Mouse (Mus musculus) adrenal gland, postnatal 10 days (tissue): ENCODE measurements around the gene Gm5155. TPM values are rescaled to one million over a fixed set of nuclear protein-coding genes. Genes with fewer than 3 reads are reported as not detected.
"Not testable (repeated sequence)": the region's sequence is repeated elsewhere in the genome, so short reads cannot be mapped to it uniquely, and the experiment has no call there.

Experiments used
- DNase-seq: peaks from one replicate; pipeline ENCODE4 v3.0.0; 2021; ENCODE audit warnings: mixed read lengths
- long read RNA-seq, 2 experiments: library from polyadenylated mRNA; stranded (forward); transcript quantifications; one replicate each; pipeline ENCODE4 v2.0.0; 2021
- total RNA-seq, 2 experiments: library from RNA; stranded (reverse); gene quantifications; 2 replicates each; pipeline ENCODE4 v1.2.3; 2021

Gene Gm5155
- total RNA-seq, result not detected
- long read RNA-seq, experiment 1, result 0 reads
- long read RNA-seq, experiment 2, result 0 reads

- DNase-seq, result no peak
Observed at GRCm38 (mm10) chr7:17871467-17871866, at the start of gene Gm5155. TSS of gene Gm5155 (plus strand) at chr7:17871767.

DNA sequence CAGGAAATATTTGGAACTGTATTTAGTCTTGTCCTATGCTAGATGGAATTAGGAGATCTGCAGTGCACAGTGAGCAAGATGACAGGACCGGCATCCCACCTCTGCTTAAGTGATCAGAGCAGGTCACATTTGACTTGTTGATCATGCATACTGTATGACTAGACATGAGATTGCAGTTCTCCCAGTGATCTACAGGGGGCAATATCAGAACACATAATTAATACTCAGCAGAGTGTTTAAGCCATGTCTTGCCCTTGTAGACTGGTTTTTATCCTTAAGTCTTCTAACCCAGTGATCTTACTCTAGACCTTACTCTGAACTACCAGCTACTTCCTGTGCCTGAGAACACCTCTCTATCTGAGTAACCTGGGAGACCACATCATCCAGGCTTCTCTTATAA, 791 bp upstream of the Gm5155 start:
- DNase-seq, result no peak

- not testable (repeated sequence) for DNase-seq
Observed at GRCm38 (mm10) chr7:17895341-17895740, 23.8 kb downstream of the Gm5155 start.

DNA sequence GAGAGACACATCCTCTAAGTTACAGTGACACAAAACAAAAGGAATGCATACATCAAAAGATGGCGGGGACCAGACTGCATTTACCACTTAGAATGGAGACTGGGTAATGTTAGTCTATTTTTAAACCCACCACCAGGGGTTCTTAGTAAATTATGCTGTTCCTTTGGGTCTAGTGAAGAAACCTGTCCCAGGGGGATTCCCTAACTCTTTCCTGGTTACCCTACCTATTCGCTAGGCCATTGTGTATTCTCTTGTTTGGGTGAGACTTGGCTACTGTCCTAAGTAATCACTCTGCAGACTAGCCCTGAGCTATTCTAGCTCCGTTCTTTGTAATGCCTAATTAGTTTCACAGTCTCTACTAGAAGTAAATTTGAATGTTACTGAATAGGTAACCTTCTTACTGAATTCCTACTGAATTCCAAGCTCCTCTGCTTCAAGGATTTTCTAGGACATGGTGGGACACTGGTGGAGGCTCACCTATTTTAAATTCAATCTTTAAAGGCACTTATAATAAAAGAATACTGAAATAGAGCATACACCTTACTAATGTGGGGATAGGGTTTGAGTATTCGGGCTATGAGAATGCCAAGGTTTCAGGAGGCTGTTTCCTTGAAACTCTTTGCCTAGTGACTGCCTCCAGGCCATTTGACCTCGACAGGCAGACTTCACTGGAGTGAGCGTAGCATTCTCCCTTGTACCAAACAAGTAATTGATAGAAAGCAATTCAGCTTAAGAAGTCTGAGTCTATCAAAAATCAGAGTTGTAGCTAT, 31.8 kb downstream of the Gm5155 start:
- no peak for DNase-seq

Other genes starting within 250 kb of the Gm5155 start
- gene Ceacam5, start 158.5 kb upstream of the Gm5155 start, total RNA-seq, result not detected
- gene Ceacam14, start 59.1 kb upstream of the Gm5155 start, total RNA-seq, result not detected
- not detected for gene Ceacam11, start 100.4 kb downstream of the Gm5155 start, total RNA-seq
- not detected for gene Ceacam13, start 138.1 kb downstream of the Gm5155 start, total RNA-seq
- not detected for gene Ceacam12, start 194.2 kb downstream of the Gm5155 start, total RNA-seq